Mouse (Mus musculus): ENCODE results near the gene Il1rl1. TPM values are rescaled to one million over a fixed set of nuclear protein-coding genes. Genes with fewer than 3 reads are reported as not detected.

Gene Il1rl1
- polyA plus RNA-seq, 1 experiment from 2014 or later: 1.1 TPM

DNA sequence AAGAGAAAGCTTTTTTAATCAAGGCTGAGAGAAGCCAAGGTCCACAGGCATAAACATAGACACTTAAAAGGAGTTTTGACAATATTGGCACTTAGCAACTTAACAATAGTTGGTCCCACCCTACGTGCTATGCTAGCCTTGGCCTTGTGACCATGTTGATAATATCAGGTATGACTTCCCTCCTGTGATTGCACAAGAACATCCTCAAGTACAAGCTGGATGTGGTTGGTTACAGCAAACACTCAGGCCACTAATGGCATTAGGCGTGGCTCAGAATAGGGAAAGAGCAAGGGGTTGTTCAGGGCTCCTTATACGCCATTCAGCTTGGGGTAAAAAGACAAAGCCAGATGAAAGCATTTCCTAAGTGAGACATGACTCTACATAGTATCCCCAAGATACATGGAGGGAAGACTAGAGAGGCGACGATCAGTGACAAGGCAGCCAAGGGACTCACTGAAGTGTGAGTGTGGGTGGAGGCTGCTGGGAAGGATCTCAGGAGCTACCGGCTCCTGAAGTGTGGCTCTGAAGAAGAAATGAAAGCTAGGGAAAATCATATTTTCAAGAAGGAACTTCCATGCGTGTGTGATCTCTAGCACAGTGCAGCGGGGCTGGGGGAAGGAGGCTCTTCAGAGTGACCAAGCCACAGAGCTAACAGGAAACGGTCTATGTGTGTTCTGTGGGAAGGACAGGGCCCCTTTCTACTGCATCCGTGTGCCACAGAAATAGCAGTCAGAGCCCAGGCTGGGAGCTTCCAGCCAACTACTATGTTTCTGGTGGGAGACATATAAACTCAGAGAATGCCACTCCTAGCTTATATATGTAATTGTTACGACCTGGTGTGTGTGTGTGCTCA lies 72.4 kb downstream of the Il1rl1 start:
- H3K4me3 ChIP-seq: no peak overlapping the region
- H3K4me2 ChIP-seq (replicated peaks): no peak overlapping the region
- no peak overlapping the region for H3K9ac ChIP-seq
- H3K4me1 ChIP-seq: no peaks in the 10 kb centered on the region
- H3K27me3 ChIP-seq: no peaks in the 10 kb centered on the region
- H3K9me3 ChIP-seq: no peaks in the 10 kb centered on the region
- WGBS: 86% methylated on average over 11 of the region's 11 CpGs
- ATAC-seq (ENCODE audit: low FRiP score, low read depth): no peak
- H3K27ac ChIP-seq: no peak overlapping the region
- H3K36me3 ChIP-seq: no peaks in the 10 kb centered on the region

GRCm38 (mm10) chr1:40504548-40504947 lies 75.2 kb downstream of the Il1rl1 start:
- no peak overlapping the region for H3K4me2 ChIP-seq (replicated peaks)
- 72% methylated on average over 5 of the region's 5 CpGs for WGBS
- ATAC-seq (ENCODE audit: low FRiP score, low read depth): no peak

More at GRCm38 (mm10) chr1:40504548-40504947, 75.2 kb downstream of the Il1rl1 start:
- H3K27me3 ChIP-seq: no peaks in the 10 kb centered on the region
- no peak overlapping the region for H3K9ac ChIP-seq
- H3K4me3 ChIP-seq: no peak overlapping the region
- no peaks in the 10 kb centered on the region for H3K36me3 ChIP-seq
- no peaks in the 10 kb centered on the region for H3K9me3 ChIP-seq
- H3K4me1 ChIP-seq: no peaks in the 10 kb centered on the region
- no peak overlapping the region for H3K27ac ChIP-seq

Other genes with a start within 250 kb of the Il1rl1 start
- 6.6 and 6.7 TPM in 2 replicates for gene Il1r1, start 204.5 kb upstream of the Il1rl1 start, polyA plus RNA-seq (2015; fragmentation: Nextera tagmentation; extraction: Ambion mirVana)
- gene Il1rl2, start 105.0 kb upstream of the Il1rl1 start, polyA plus RNA-seq (2015; fragmentation: Nextera tagmentation; extraction: Ambion mirVana): 4.3 and 5.1 TPM in 2 replicates
- gene Il18r1, start 36.0 kb downstream of the Il1rl1 start, polyA plus RNA-seq (2015; fragmentation: Nextera tagmentation; extraction: Ambion mirVana): 0.10 and 0.14 TPM in 2 replicates
- gene Il18rap, start 85.8 kb downstream of the Il1rl1 start, polyA plus RNA-seq (2015; fragmentation: Nextera tagmentation; extraction: Ambion mirVana): 0.11 and 0.15 TPM in 2 replicates
- gene Slc9a4, start 150.5 kb downstream of the Il1rl1 start, polyA plus RNA-seq (2015; fragmentation: Nextera tagmentation; extraction: Ambion mirVana): not detected in 2 replicates

Measured in limb, embryonic 13.5 days (tissue).